Mouse (Mus musculus) G1E (cell line): ENCODE results near the gene Fam71a. TPM values are rescaled to one million over a fixed set of nuclear protein-coding genes. Genes with fewer than 3 reads are reported as not detected.

ENCODE experiments used
- ATAC-seq: 2 replicates; pipeline ENCODE4 v1.8.0; 2016; ENCODE audit warnings: mild to moderate bottlenecking; ENCODE audit not compliant: insufficient number of reproducible peaks, poor library complexity, low FRiP score, severe bottlenecking; ENCODE audit errors: extremely low read depth
- DNase-seq: peaks from one replicate; pipeline ENCODE4 v3.0.0; 2012; ENCODE audit warnings: low spot score
- H3K27me3 ChIP-seq: 2 replicates; pipeline ENCODE4 v1.6.1; 2012; ENCODE audit warnings: mild to moderate bottlenecking, low read length, inconsistent platforms; ENCODE audit not compliant: insufficient read depth
- H3K36me3 ChIP-seq: replicated peaks from 2 replicates; pipeline ENCODE3; 2012; ENCODE audit warnings: mild to moderate bottlenecking, inconsistent platforms
- H3K4me1 ChIP-seq: 2 replicates; pipeline ENCODE4 v1.6.1; 2012; ENCODE audit warnings: low read depth, low read length, inconsistent platforms, mixed read lengths; ENCODE audit not compliant: insufficient read depth
- H3K4me3 ChIP-seq: 2 replicates; pipeline ENCODE4 v1.5.1; 2012; ENCODE audit warnings: low read depth, mild to moderate bottlenecking, inconsistent platforms, low read length, moderate library complexity, mixed read lengths
- H3K9me3 ChIP-seq: replicated peaks from 2 replicates; pipeline ENCODE4 v1.6.1; 2012; ENCODE audit warnings: inconsistent platforms
- CTCF ChIP-seq: IDR thresholded peaks from 2 replicates; pipeline ENCODE4 v1.5.1; 2012; ENCODE audit warnings: low read depth, low read length, inconsistent platforms, mixed read lengths
- GATA1 ChIP-seq: IDR thresholded peaks from 2 replicates; pipeline ENCODE4 v1.6.1; 2012; ENCODE audit warnings: borderline replicate concordance, low read length, inconsistent platforms, mixed read lengths
- GATA2 ChIP-seq: IDR thresholded peaks from 2 replicates; pipeline ENCODE4 v1.6.1; 2012; ENCODE audit warnings: low read depth, low read length, inconsistent platforms, borderline replicate concordance
- POLR2AphosphoS5 ChIP-seq: IDR thresholded peaks from 2 replicates; pipeline ENCODE4 v1.6.1; 2012; ENCODE audit warnings: low read depth, low read length, inconsistent platforms; ENCODE audit not compliant: insufficient replicate concordance
- TAL1 ChIP-seq: conservative IDR thresholded peaks from 2 replicates; pipeline ENCODE4 v1.6.1; 2012; ENCODE audit warnings: low read depth, low read length, inconsistent platforms, mixed read lengths
- polyA plus RNA-seq: library from polyadenylated mRNA; stranded (reverse); fragments of >175 nt; gene quantifications from 2 replicates; pipeline ENCODE4 v1.2.3, GENCODE M21; 2012
- total RNA-seq, 2 experiments: library from RNA; stranded (forward) in 1 of 2; stranded (reverse) in 1 of 2; fragments of 200-1000 nt in 1 of 2; fragments of >200 nt in 1 of 2; fragmentation: Nextera tagmentation in 1 of 2; gene quantifications; 2 replicates each; pipeline ENCODE4 v1.2.3; 2014 to 2017

Gene Fam71a
- total and polyA plus RNA-seq, 3 experiments = 0.05 TPM; not detected in 2

- no peak overlapping the region for H3K4me3 ChIP-seq
- H3K27me3 ChIP-seq = peaks cover 6% of the 10 kb centered on the region; the same call in 1 of the 2 replicates
- H3K9me3 ChIP-seq = no peaks in the 10 kb centered on the region
- ATAC-seq (no peak), DNase-seq (no peak)
- no peak for TF ChIP-seq CTCF
- no peak for TF ChIP-seq GATA2
- no peak for TF ChIP-seq GATA1
- no peak for TF ChIP-seq POLR2AphosphoS5
- no peak for TF ChIP-seq TAL1
- no peaks in the 10 kb centered on the region for H3K36me3 ChIP-seq
- peaks cover 20% of the 10 kb centered on the region for H3K4me1 ChIP-seq
Observed at GRCm38 (mm10) chr1:191140983-191141382, 23.6 kb downstream of the Fam71a start.

DNA sequence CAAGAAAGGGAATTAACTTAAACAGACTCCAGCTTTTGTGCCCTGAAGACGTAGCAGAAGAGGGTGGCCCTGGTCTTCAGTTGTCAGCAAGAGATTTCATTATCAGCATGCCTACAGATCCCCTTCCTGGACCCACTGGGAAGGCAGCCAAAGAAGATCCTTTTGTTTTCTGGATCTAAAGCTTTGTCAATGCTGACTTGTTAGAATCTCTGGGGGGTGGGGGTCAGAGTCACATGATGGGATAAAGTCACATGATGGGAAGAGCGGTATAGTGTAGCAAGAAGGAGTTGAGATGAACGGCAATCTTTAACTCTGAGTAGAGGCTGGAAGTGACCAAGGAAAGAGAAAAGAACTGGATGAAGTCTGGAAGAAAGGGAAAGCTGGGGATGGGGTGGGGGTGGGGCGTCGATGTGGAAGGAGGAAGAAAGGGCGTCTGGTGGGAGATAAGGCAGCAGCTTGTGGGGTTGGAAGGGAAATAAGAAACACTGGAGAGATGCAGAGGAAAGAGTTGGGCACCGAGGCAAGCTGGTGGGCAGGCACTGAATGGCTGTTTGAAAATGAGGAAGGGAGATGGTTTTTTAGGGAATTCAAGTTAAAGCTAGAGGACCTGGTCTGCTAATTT lies 25.6 kb downstream of the Fam71a start:
- Histone ChIP-seq H3K27me3 (peaks cover 6% of the 10 kb centered on the region; the same call in 1 of the 2 replicates), H3K4me1 (peaks cover 28% of the 10 kb centered on the region), H3K4me3 (no peak overlapping the region), H3K36me3 (no peaks in the 10 kb centered on the region), H3K9me3 (no peaks in the 10 kb centered on the region)
- DNase-seq (no peak), ATAC-seq (peak; percentile 43; the same call in 1 of the 2 replicates)
- TF ChIP-seq POLR2AphosphoS5 = no peak
- TF ChIP-seq GATA1 = no peak

GRCm38 (mm10) chr1:191138436-191138835 lies 26.2 kb downstream of the Fam71a start:
- Histone ChIP-seq H3K27me3 (peaks cover 6% of the 10 kb centered on the region; the same call in 1 of the 2 replicates), H3K9me3 (no peaks in the 10 kb centered on the region), H3K36me3 (no peaks in the 10 kb centered on the region), H3K4me3 (no peak overlapping the region), H3K4me1 (peaks cover 33% of the 10 kb centered on the region)
- ATAC-seq = no peak
- DNase-seq = no peak
- TF ChIP-seq TAL1 (no peak), GATA2 (no peak), POLR2AphosphoS5 (no peak), CTCF (no peak), GATA1 (no peak)

DNA sequence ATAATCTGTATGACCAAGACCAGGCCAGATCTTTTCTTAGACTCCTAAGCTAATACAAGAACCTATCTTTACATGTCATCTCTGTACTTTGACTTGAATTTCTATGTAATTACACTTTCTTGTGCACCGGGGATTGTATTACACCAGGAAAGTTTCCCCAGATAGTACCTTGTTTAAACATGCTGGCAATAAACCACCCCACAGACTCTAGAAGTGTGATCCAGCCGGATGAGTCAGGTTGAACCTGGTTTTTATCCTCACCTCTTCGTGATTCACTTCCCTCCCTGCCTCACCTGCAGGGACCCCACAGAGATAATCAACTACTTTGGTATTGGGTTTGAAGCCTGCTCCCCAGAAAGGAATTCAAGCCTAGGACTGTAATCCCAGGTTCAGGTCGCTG lies 29.2 kb downstream of the Fam71a start:
- ATAC-seq = no peak
- no peak for DNase-seq
- Histone ChIP-seq H3K27me3 (no peaks in the 10 kb centered on the region), H3K4me1 (peaks cover 52% of the 10 kb centered on the region), H3K4me3 (no peak overlapping the region), H3K9me3 (no peaks in the 10 kb centered on the region; the same call in 1 of the 2 replicates), H3K36me3 (no peaks in the 10 kb centered on the region)
- TF ChIP-seq CTCF = no peak
- TF ChIP-seq POLR2AphosphoS5 = no peak
- TF ChIP-seq GATA1 = no peak
- no peak for TF ChIP-seq GATA2
- TF ChIP-seq TAL1 = no peak

DNA sequence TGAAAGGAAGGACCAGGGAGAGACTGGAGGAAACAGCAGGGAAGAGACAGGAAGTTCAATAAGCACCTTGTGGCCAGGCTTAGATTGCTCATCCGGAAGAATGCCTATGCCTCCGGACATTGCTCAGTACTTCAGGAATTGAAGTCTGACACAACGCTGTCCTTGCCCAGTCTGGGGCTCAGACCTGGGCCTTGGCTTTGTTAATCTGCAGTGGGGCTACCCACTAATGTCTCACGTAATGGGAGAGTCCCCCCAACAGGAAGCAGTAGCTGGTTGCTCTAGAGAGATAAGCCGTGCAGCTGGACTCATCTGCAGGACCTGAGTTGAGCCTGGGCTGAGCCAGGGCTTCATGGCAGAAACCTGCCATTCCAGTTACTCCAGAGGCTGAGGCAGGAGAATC lies 31.7 kb downstream of the Fam71a start:
- DNase-seq (peak; percentile 71), ATAC-seq (peak; percentile 96)
- Histone ChIP-seq H3K36me3 (no peaks in the 10 kb centered on the region), H3K27me3 (no peaks in the 10 kb centered on the region), H3K4me3 (peak overlapping the region; percentile 24; the same call in 1 of the 2 replicates), H3K4me1 (peaks cover 32% of the 10 kb centered on the region), H3K9me3 (peaks cover 11% of the 10 kb centered on the region)
- TF ChIP-seq GATA1 = no peak
- TF ChIP-seq GATA2 = no peak
- TF ChIP-seq TAL1 = peak; percentile 39
- no peak for TF ChIP-seq POLR2AphosphoS5
- TF ChIP-seq CTCF = no peak

- no peak for TF ChIP-seq TAL1
- TF ChIP-seq CTCF = no peak
- no peak for TF ChIP-seq POLR2AphosphoS5
- no peak for TF ChIP-seq GATA2
- TF ChIP-seq GATA1 = no peak
- Histone ChIP-seq H3K27me3 (no peaks in the 10 kb centered on the region), H3K4me3 (peak overlapping the region; percentile 45; the same call in 1 of the 2 replicates), H3K9me3 (peaks cover 11% of the 10 kb centered on the region), H3K36me3 (no peaks in the 10 kb centered on the region), H3K4me1 (peaks cover 32% of the 10 kb centered on the region)
- DNase-seq (no peak), ATAC-seq (no peak)
Observed at GRCm38 (mm10) chr1:191132240-191132639, 32.4 kb downstream of the Fam71a start.
